Mouse (Mus musculus): ENCODE measurements at regions not wholly inside any gene's neighbourhood (a gene's known extent, or its start where the extent isn't known, plus 50 kb on each side); places are given as distances from the start of the nearest gene placed in this dataset.

DNA sequence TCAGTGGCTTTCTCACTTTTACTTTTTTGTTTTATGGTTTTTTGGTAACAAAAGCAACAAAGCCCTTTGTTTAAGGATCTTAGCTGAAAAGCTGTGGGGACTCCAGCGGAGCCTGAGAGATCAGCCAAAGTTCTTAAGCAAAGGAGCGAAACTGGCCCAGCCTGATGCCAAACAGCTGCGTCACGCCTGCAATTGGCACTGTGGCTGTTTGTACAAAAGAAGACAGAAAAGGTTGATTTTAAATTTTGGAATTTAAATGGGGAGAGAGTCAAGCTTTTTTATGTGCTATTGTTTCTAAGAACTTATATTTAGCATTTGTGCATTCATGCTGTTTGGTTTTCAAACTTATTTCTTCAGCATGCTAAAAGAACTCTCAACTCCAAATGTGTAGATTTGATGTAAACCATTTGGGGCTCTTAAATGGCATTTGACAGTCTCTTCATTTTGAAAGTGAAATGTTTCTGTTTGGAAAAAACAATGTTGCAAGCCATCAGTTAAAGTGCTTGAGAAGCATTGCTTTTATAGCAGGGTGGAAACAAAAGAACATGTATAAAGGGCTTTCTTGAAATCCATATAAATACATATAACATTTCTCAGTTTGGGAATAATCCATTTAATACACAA lies 105.1 kb upstream of the Daam1 start:
- DNase-seq, result peak; percentile 51

DNA sequence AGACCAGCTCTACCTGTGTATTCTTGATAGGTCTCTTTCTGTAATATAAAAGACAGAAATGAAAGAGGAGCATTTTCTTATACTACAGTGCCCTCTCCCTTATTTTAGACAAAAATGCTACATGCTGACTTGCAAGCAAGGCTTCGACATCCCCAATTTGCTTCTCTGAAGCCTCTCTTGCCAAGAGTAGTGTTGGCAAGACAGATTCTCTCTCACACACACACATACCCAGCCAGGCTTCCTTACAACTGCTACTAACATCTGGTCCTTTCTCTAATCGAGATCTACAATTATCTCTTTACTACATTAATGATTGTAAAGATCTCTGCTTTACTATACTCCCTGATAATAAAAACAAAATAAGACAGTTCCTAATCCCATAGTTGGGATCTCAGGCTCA lies 87.5 kb upstream of the Daam1 start:
- DNase-seq, result no peak

DNA sequence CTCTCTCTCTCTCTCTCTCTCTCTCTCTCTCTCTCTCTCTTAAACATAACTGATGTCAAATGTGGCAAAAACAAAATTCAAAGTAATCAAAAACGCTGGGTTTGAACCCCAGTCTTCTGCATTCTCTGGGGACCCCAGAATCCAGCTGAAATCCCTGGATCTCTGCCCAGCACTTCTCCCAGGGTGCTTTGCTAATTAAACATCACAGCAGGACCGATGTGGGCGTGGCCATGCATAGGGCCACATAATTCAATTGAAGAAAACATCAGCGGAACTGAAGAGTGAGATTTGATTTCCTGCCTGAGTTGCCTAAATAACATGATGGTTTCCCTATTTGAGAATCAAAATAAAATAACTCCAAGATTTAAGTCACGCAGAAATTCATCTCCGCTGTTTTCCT lies 84.9 kb upstream of the Daam1 start:
- DNase-seq, result peak; percentile 23

DNA sequence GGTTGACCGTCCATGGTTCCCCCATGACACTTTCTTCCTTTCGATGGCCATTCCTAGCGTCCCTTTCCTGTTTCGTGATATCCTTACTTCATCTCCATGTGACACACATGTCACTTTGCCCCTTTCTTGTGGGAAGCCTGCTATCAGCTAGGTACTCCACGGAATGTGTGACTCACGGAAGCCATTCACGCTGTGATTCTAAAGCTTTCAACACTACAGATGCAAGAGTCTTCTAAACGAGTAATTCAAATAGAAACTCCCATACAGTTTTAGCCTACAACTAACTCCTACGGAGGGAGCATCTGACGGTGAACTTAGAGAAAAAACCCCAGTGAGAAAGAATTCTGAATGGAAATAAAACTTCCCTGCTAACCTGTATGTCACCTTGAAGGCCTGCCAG lies 83.5 kb upstream of the Daam1 start:
- DNase-seq, result no peak

DNA sequence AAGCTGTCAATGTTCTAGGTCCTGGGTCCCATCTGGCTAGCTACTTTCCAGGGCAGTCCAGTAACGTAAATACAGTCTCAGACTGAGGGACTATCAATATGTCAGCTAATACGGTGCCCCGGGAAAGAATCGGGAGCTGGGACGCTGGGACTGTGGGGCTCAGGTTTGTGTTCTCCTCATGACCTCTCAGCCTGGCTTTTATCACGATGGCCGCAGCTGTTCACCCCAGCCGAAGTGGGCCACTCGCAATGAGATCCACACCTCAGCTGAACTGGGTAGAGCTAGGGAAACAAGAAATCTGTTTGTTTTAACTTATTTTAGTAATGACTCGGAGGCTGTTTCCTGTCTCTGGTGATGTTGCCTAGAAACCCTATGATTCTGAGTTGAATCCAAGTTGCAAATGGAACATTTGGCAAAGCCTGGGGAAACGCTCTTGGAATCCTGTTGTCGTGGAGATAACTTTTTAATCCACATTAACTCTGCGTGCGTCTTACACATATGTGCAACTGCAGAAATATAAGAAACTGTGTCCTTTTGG lies 83.0 kb upstream of the Daam1 start:
- peak; percentile 25 for DNase-seq

DNA sequence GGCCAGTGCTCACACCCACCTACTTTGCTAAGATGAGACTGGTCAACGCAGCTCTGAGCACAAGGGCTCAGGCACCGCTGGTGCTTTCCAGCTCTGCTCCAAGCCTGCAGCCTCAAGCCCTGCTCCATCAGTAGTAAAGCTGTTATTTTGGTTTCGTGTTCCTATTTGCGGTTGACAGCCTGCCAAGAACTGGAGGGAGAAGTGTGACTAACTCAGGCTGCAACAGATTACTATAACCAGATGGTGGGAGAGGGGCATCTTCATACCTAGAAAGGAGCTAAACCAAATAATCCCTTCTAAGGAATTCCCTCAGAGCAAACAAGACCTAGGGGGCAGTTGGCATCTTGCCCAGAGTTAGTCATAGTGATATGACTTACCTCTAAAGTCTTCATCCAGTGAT lies 82.1 kb upstream of the Daam1 start:
- peak; percentile 54 for DNase-seq

DNA sequence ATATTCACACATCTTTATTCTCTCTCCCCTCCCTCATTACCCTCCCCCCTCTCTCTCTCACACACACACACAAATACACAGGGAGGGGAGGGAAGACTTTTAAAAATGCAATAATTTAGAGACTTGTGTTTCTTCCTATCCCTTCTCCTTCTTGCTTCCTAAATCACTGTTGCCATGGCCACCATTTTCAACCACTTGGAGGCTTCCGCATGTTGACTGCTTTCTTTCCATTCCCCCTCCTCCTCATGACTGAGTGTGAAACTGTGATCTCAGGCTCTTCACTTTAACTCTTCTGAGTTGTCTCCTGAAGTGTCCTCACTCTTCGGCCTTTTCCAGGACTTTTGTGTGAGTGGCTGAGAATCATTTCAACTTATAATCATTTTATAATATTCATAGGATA lies 81.2 kb upstream of the Daam1 start:
- DNase-seq, result no peak

DNA sequence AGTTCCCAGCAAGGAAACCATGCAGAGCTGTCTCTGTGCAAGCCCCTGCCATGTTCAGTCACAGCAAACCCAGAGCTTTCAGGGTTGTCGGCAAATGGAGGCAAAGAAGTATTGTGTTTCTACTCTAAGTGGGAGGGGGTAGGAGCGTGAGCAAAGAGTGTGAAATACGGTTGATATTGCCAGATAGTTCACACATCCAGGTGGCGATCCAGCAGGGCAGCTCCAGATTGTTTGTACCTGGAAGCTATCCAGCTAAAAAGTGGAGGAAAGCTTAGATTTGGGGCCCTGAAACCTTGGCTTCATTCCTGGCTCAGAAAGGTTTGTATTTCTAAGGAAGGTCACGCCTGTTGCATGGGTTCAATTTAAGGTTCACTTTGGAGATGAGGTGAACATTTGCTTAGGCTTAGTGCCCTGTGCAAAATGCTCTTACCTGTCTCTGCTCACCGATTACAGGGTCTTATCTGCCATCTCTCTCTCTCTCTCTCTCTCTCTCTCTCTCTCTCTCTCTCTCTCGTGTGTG lies 78.1 kb upstream of the Daam1 start:
- no peak for DNase-seq

DNA sequence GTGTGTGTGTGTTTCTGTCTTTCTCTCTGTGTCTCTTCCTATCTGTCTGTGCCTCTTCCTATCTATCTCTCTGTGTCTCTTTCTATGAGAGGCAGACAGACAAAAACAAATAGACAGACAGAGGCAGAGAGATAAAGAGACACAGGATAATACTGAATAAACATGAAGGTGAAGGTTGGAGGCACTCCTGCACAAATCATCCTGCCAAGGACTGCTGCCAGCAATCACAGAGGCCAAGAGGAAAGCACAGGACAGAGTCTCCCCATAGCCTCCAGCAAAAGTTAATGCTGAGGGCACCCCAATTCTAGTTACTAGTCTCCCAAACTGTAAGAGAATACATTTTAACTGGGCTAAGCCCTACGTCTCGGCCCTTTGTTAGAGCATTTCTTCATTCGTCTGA lies 77.6 kb upstream of the Daam1 start:
- DNase-seq, result no peak

DNA sequence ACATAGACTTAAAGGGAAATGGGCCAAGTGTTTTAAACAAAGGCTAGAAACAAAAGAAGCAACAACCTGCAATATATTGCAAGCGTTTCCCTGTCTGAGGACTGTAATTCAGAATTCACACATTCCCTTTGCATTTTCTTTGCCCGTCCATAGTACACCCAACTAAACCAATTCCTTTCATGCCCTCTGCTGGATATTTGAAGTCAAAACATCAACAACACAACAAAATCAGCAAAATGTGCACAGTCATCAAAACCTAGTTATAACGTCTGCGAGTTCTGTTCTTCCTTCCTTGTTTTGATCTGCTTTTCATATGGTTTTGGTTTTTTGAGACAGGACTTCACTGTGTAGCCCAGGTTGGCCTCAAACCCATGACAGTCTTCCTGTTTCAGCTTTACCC lies 67.7 kb upstream of the Daam1 start:
- no peak for DNase-seq

DNA sequence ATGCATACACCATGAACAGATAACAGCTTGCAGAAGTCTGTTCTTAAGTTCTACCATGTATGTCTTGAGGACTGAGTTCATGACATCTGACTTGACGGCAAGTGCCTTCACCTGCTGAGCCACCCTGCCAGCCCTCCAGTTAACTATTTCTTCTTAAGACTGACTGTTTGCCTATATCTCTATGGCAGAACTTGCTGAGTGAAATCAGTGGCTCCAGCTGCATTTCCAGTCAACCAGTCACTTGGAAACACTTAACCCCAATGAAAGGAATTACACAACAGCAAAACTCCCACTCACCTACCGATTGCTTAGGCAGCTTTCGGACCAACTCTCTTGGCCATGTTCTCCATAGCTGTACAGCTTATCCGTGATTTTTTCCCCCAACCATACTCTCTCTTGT lies 64.8 kb upstream of the Daam1 start:
- no peak for DNase-seq

DNA sequence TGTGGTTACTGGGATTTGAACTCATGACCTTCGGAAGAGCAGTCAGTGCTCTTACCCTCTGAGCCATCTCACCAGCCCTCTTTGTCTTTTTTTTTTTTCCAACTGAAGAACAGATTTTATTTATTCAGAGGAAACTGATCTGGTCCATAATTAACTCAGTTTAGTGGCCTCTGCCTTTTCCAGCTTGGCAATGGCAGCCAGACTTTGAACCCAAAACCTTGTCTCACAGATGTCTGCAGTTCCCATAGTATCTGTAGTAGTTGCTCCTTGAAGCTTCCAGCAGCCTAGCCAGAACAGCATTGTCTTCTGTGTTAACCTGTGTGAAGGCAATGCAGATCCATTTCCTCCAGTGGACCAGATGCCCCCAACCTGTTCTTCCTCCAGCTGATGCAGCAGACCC lies 64.2 kb upstream of the Daam1 start:
- no peak for DNase-seq

DNA sequence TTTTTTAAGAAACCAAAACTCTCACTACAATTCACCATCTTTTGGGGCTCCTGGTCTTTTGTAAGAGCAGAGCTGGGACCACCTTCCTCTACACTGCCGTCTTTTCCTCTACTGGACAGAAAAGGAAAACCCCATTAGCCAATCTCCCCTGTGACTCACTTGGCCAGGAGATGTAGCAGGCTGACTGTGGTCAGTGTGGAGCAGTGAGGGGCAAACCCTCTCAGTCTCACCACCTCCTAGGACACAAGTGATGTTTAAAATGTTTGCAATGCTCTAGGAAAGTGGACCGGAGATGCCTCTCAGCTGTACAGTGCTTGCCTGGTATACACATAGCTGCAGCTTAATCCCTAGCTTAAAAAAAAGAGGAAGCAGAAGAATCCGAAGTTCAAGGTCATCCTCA lies 63.0 kb upstream of the Daam1 start:
- DNase-seq, result no peak

DNA sequence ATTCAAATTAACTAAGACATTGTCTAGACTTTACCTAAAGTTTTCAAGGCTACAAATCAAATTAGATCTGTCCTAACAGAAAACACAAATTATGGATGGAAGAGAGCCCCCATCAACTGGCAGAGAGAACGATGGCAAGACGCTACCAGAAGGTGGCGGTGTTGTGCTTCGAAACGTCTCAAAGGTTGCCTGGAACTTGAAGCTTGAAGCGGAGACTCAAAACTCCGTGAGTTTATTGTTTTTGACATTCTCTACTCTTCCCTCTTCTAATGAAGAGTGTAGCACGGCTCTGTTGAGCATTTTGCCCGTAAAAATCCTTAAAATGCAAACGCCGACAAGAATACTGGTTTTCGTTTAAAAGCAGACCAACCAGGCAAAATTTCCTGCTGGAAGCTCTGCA lies 62.4 kb upstream of the Daam1 start:
- peak; percentile 25 for DNase-seq

DNA sequence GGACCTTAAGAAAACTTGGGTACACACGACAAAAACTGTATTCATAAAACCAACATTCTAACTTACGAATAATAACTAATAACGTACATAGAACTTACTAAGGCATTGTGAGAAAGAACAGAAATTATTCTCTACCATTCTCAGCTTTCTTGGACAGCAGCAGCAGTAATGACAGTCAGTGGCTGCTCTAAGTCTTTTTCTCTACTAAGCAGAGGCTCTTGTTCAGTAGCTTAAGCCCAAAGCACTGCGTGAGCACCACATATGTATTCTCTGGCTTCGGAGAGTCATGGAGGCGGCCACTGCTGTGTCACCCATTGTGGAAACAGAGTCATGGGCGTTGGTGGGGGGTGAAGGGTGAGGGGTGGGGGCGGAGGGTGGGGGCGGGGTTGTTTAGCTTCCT lies 62.0 kb upstream of the Daam1 start:
- no peak for DNase-seq

DNA sequence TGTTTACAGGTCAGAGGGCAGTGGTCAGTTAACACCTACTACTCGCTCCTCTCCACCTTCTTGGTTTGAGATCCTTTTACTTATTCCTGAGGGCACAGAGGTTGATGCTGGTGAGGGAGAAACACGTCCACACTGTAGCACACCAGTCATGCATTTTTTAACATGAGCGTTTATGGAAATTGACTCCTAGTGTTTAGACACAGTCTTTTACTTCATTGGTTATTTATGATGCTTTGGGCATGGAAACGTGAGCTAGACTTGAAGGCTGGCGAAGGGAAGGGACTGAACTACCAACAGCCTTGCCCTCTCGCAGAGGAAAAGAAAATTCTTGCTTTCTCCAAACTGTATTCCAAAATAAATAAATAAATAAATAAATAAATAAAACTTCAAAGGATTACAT lies 61.6 kb upstream of the Daam1 start:
- no peak for DNase-seq

DNA sequence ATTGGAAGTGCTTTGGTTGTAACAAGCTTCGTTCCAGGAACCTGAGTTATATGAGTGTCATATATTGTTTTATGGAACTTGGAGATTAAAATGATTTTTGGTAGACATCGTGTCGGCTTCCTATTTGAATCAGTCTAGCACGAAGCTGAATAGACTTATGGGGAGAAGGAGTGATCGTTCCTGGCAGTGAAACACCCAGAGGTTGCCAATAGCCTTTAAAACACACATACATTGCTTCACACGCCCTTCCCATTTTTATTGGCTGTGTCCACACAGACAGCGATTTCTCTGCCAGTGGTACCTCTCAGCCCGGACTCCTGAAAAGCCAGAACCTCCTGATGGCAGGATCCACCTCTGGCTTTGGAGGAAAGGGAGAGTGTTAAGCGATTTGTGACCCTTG lies 57.0 kb upstream of the Daam1 start:
- no peak for DNase-seq

DNA sequence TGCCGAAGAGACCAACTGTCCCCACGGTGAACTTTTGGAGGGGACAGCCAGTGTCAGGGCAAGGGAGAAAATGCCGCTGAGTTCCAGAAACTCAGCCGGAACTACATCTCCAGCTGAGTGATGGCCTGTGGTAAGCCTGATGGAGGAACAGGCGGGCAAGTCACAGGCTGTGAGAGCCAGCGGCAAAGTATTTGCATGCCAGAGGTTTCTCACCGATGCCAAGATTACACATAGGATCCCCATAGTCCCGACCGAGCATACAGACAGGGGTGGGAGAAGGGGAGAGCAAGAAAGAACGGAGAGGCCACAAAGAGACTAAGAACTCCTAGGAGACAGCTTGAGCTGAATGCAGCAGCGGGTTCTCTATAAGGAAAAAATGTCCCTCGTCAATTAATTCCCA lies 55.8 kb upstream of the Daam1 start:
- no peak for DNase-seq

DNA sequence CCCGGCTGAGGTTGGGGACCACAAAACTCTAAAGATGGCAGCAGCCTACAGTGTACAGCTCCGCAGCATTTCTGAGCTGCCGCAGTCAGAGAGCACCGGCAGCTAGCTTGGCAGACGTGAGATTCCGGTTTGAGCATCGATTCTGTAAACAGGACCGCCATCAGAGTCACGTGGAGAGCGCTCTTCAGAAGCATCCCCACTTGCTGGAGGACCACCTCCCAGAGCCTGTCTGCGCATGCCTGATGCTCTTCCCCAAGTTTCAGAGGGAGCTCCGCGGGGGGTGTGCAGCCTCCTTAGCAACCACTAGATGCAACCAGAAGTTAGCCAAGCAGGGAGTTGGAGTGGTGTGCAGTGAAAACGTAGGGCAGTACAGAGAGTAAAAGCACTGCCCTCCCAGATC lies 52.7 kb upstream of the Daam1 start:
- DNase-seq, result no peak

DNA sequence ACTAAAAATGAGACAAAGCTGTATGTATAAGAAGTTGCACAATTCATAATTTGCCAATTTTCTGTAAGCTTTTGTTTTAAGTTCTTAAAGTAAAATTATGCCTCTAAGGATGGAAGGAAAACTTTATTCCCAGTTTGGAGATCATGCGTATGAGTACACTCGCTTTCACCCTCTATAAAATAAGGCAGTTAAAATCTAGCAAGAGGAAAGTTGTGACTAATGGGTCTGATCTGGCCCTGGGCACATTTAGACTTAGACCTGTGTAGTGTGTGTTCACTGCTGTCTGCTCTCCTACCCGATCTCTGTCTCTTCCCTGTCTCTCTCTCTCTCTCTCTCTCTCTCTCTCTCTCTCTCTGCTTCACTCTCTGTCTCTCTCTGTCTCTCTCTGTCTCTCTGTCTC lies 51.9 kb upstream of the Daam1 start:
- no peak for DNase-seq

DNA sequence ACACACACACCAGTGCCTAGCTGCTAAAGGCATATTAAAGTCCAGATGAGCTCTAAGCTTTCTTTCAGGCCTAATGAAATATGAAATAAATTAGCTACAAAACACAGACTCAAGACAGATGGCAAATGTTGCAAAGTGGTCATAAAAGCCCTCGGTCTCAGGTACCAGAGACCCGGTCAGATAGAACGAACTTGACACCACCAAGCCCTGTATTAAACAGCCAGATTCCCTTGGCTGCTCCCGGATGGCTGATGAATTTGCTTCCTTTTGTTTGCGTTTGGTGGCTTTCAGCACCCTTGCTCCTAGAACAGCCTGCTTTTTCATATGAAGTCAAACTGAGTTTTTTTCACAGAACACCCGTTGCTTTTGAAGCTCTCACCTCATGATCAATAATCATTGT lies 51.5 kb upstream of the Daam1 start:
- no peak for DNase-seq
